Comparison of ENCODE assay signal across 12 mouse cellular contexts in genomic region chr4:108830698-108831097, GRCm38 (mm10). TPM values are rescaled to one million over a fixed set of nuclear protein-coding genes. Genes with fewer than 3 reads are reported as not detected.
DNase-seq lines count a peak whose midpoint lies in the region; TF ChIP-seq lines count a peak whose summit lies in the region.
"Had no signal": no experiment of that assay in that cellular context is flagged by ENCODE, and none has a peak within 500 bp of the region (broad histone marks: within the 10 kb centered on the region; RNA-seq: fewer than 3 reads in every experiment).

No protein-coding gene starts in this region.

- H3K4me3 ChIP-seq in heart, adult 2 months = no peak overlapping the region
- no peak overlapping the region for H3K4me3 ChIP-seq in layer of hippocampus, adult 2 months

- peak overlapping the region; percentile 96 for H3K27ac ChIP-seq in heart, adult 2 months
- H3K27ac ChIP-seq in layer of hippocampus, adult 2 months = peak overlapping the region; percentile 99

- H3K79me2 ChIP-seq in heart, adult 2 months (replicated peaks; ENCODE audit: control insufficient read depth, insufficient read depth, low read length) = no peaks in the 10 kb centered on the region

- TF ChIP-seq POLR2A in heart, adult 2 months (IDR thresholded peaks at IDR 0.05; ENCODE audit: insufficient read depth, low read depth, low read length) = no peak

- no peaks in the 10 kb centered on the region for H3K27me3 ChIP-seq in heart, adult 2 months (ENCODE audit: control insufficient read depth, insufficient read depth, low read length)

- no peak for TF ChIP-seq EP300 in heart, adult 2 months (IDR thresholded peaks at IDR 0.05; ENCODE audit: insufficient read depth, low read depth, low read length)

- intact Hi-C loops in heart, adult 2 months (cut with DNase I) = loop anchor here (5.0 kb wide), 1 partner anchor 213 kb away; the partner anchor contains the start of gene Cc2d1b

- H3K9ac ChIP-seq in heart, adult 2 months (ENCODE audit: low read depth, low read length) = no peak overlapping the region

- DNase-seq in heart, adult 2 months = no peak
- no peak for DNase-seq in heart, adult 18-20 months
- DNase-seq in layer of hippocampus, adult 2 months (ENCODE audit: low spot score in 2 of 2) = no peak
- no peak for DNase-seq in layer of hippocampus, postnatal 10 days (ENCODE audit: low spot score in 2 of 2)
- peak; percentile 80 for DNase-seq in 3T3-L1 (ENCODE audit: low read depth, low spot score)
- peak; percentile 62 for DNase-seq in brain, adult 2 months (ENCODE audit: low read depth, low spot score)
- no peak for DNase-seq in cerebellum, postnatal 36 days
- DNase-seq in retina, postnatal 1 day = no peak
- DNase-seq: kidney, adult 11 months; kidney, postnatal 25 days; right cerebral cortex, postnatal 25 days had no signal

- WGBS in heart, adult 2 months = 71% methylated on average over 1 of the region's 1 CpGs

- TF ChIP-seq CTCF in heart, adult 2 months (IDR thresholded peaks at IDR 0.05) = no peak
- no peak for TF ChIP-seq CTCF in layer of hippocampus, adult 2 months (conservative IDR thresholded peaks at IDR 0.05)

- peaks cover 5% of the 10 kb centered on the region for H3K4me1 ChIP-seq in heart, adult 2 months (ENCODE audit: control insufficient read depth, insufficient read depth, low read length)

- peaks cover 21% of the 10 kb centered on the region for H3K36me3 ChIP-seq in heart, adult 2 months (ENCODE audit: control insufficient read depth, insufficient read depth, low read length)

RNA-seq across cellular contexts. Expression of gene Btf3l4, which starts 2.7 kb away (rescaled TPM):
- total RNA-seq in heart, adult 2 months (2021) = 10 to 100 TPM; 70.1 to 78.1 TPM
- polyA plus RNA-seq in heart, adult 2 months (2012; rRNA removed) = 18.5 and 33.8 TPM in 2 replicates
- 10 to 100 TPM; 73.1 to 75.0 TPM for total RNA-seq in heart, adult 18-20 months (2021)
- total RNA-seq in layer of hippocampus, adult 2 months (2021) = 10 to 100 TPM; 87.9 to 89.4 TPM
- total RNA-seq in layer of hippocampus, postnatal 10 days (2021) = 100 to 1,000 TPM in 1 of 2 experiments, 10 to 100 TPM in 1; 94.1 to 117 TPM

RNA-seq across cellular contexts. Expression of gene Txndc12, which starts 3.7 kb away (rescaled TPM):
- 10 to 100 TPM; 29.2 to 30.0 TPM for total RNA-seq in heart, adult 2 months (2021)
- polyA plus RNA-seq in heart, adult 2 months (2012; rRNA removed) = 15.7 and 23.4 TPM in 2 replicates
- 10 to 100 TPM; 28.0 to 28.7 TPM for total RNA-seq in heart, adult 18-20 months (2021)
- 10 to 100 TPM; 32.3 to 33.8 TPM for total RNA-seq in layer of hippocampus, adult 2 months (2021)
- total RNA-seq in layer of hippocampus, postnatal 10 days (2021) = 10 to 100 TPM; 45.2 to 45.9 TPM

RNA-seq across cellular contexts. Expression of gene Kti12, which starts 16.9 kb away (rescaled TPM):
- total RNA-seq in heart, adult 2 months (2021) = 10 to 100 TPM; 20.3 to 23.3 TPM
- polyA plus RNA-seq in heart, adult 2 months (2012; rRNA removed) = 22.9 and 29.7 TPM in 2 replicates
- 10 to 100 TPM; 25.4 to 25.5 TPM for total RNA-seq in heart, adult 18-20 months (2021)
- total RNA-seq in layer of hippocampus, adult 2 months (2021) = 10 to 100 TPM; 18.1 to 18.9 TPM
- 10 to 100 TPM; 17.8 to 20.6 TPM for total RNA-seq in layer of hippocampus, postnatal 10 days (2021)

RNA-seq across cellular contexts. Expression of gene A730015C16Rik, which starts 17.7 kb away (rescaled TPM):
- not detected for total RNA-seq in heart, adult 2 months (2021)
- polyA plus RNA-seq in heart, adult 2 months (2012; rRNA removed) = 0.15 TPM in 1 of 2 replicates, not detected in the other
- total RNA-seq in heart, adult 18-20 months (2021) = not detected
- total RNA-seq in layer of hippocampus, adult 2 months (2021) = not detected
- under 1 TPM in 1 of 2 experiments, not detected in 1; 0.36 TPM for total RNA-seq in layer of hippocampus, postnatal 10 days (2021)

RNA-seq across cellular contexts. Expression of gene Rab3b, which starts 48.2 kb away (rescaled TPM):
- 1 to 10 TPM in 1 of 2 experiments, under 1 TPM in 1; 0.63 to 1.3 TPM for total RNA-seq in heart, adult 2 months (2021)
- polyA plus RNA-seq in heart, adult 2 months (2012; rRNA removed) = 6.2 and 6.6 TPM in 2 replicates
- 1 to 10 TPM in 1 of 2 experiments, under 1 TPM in 1; 0.60 to 1.6 TPM for total RNA-seq in heart, adult 18-20 months (2021)
- 10 to 100 TPM; 46.2 to 48.3 TPM for total RNA-seq in layer of hippocampus, adult 2 months (2021)
- total RNA-seq in layer of hippocampus, postnatal 10 days (2021) = 10 to 100 TPM; 85.5 to 89.5 TPM
- total RNA-seq: MEL had no signal

Comparison
In these comparisons a context has a peak if more than half of its experiments do, and no peak if none do; other contexts are left out.
1. DNase-seq: peak in 3T3-L1 (single experiment) and brain, adult 2 months (single experiment); none in heart, adult 2 months (0 of 2), heart, adult 18-20 months (0 of 2), layer of hippocampus, adult 2 months (0 of 2), layer of hippocampus, postnatal 10 days (0 of 2), cerebellum, postnatal 36 days (0 of 2) and retina, postnatal 1 day (single experiment).